Mouse (Mus musculus) CH12.LX (cell line): ENCODE data around the gene Brpf1. TPM values are rescaled to one million over a fixed set of nuclear protein-coding genes. Genes with fewer than 3 reads are reported as not detected.
"Not testable (repeated sequence)": the region's sequence is repeated elsewhere in the genome, so short reads cannot be mapped to it uniquely, and the experiment has no call there.

Experiments used
- DNase-seq: peaks from one replicate; pipeline ENCODE4 v3.0.0-alpha.2; 2013; ENCODE audit errors: extremely low read depth
- H3K27ac ChIP-seq: 2 replicates; pipeline ENCODE4 v1.5.1; 2012; ENCODE audit warnings: low read depth, mild to moderate bottlenecking, control low read depth, moderate library complexity; ENCODE audit not compliant: insufficient read depth
- H3K27me3 ChIP-seq: replicated peaks from 2 replicates; pipeline ENCODE3; 2012; ENCODE audit warnings: inconsistent platforms
- H3K36me3 ChIP-seq, 2 experiments: replicated peaks in 1 of 2; 2 replicates each; pipeline versions ENCODE3 to v1.6.1; 2012; ENCODE audit warnings: inconsistent platforms in 1 of 2, low read length in 1 of 2, mild to moderate bottlenecking in 1 of 2, mixed read lengths in 1 of 2, moderate library complexity in 1 of 2; ENCODE audit not compliant: control insufficient read depth in 1 of 2, insufficient read depth in 1 of 2
- H3K4me1 ChIP-seq, 2 experiments: 2 replicates each; pipeline ENCODE4 v1.6.1; 2012; ENCODE audit warnings: inconsistent platforms in 1 of 2, moderate library complexity in 1 of 2; ENCODE audit not compliant: insufficient read depth in 2 of 2, control insufficient read depth in 1 of 2
- H3K4me2 ChIP-seq: 2 replicates; pipeline ENCODE4 v1.6.1; 2012; ENCODE audit warnings: low read depth, mild to moderate bottlenecking, control low read depth; ENCODE audit not compliant: poor library complexity, insufficient read depth, severe bottlenecking
- H3K4me3 ChIP-seq, 3 experiments: fragments of 150-350 bp in 1 of 3; sonication (generic) in 1 of 3; replicated peaks in 1 of 3; 2 replicates each; pipeline versions ENCODE3 to v1.5.1; 2011 to 2012; ENCODE audit warnings: low read depth in 2 of 3, low read length in 2 of 3, mild to moderate bottlenecking in 2 of 3, moderate library complexity in 2 of 3, control low read depth in 1 of 3, improper control_type of control experiment in 1 of 3, inconsistent platforms in 1 of 3, mixed read lengths in 1 of 3; ENCODE audit not compliant: poor library complexity in 1 of 3
- H3K79me2 ChIP-seq: replicated peaks from 2 replicates; pipeline ENCODE4 v1.6.1; 2012; ENCODE audit warnings: mild to moderate bottlenecking, moderate library complexity; ENCODE audit not compliant: control insufficient read depth, poor library complexity, insufficient read depth, severe bottlenecking; ENCODE audit errors: extremely low read depth
- H3K9ac ChIP-seq: 2 replicates; pipeline ENCODE4 v1.6.1; 2012; ENCODE audit warnings: low read depth, mild to moderate bottlenecking, control low read depth, moderate library complexity; ENCODE audit not compliant: insufficient read depth
- H3K9me3 ChIP-seq: replicated peaks from 2 replicates; pipeline ENCODE3; 2012; ENCODE audit warnings: low read length, inconsistent platforms, mixed read lengths
- BHLHE40 ChIP-seq: IDR thresholded peaks from 2 replicates; pipeline ENCODE4 v1.6.1; 2011; ENCODE audit warnings: mild to moderate bottlenecking, low read depth, low read length, improper control_type of control experiment
- ETS1 ChIP-seq: conservative IDR thresholded peaks from 2 replicates; pipeline ENCODE4 v1.6.1; 2012; ENCODE audit warnings: low read depth, mild to moderate bottlenecking, inconsistent platforms, low read length, improper control_type of control experiment, moderate library complexity
- JUN ChIP-seq: IDR thresholded peaks from 2 replicates; pipeline ENCODE4 v1.6.1; 2011; ENCODE audit warnings: low read depth, mild to moderate bottlenecking, low read length, improper control_type of control experiment, moderate library complexity; ENCODE audit not compliant: insufficient read depth
- KAT2A ChIP-seq: IDR thresholded peaks from 2 replicates; pipeline ENCODE4 v1.6.1; 2012; ENCODE audit warnings: low read length, improper control_type of control experiment, inconsistent platforms; ENCODE audit not compliant: insufficient replicate concordance
- MAX ChIP-seq: IDR thresholded peaks from 2 replicates; pipeline ENCODE4 v1.6.1; 2011; ENCODE audit warnings: low read length, improper control_type of control experiment
- MXI1 ChIP-seq: IDR thresholded peaks from 2 replicates; pipeline ENCODE4 v1.6.1; 2011; ENCODE audit warnings: mild to moderate bottlenecking, low read depth, low read length, improper control_type of control experiment
- NRF1 ChIP-seq: IDR thresholded peaks from 2 replicates; pipeline ENCODE4 v1.6.1; 2014; ENCODE audit warnings: low read depth, mild to moderate bottlenecking, inconsistent platforms, low read length, improper control_type of control experiment, moderate library complexity
- POLR2A ChIP-seq: IDR thresholded peaks from 2 replicates; pipeline ENCODE4 v1.6.1; 2011; ENCODE audit warnings: low read depth, mild to moderate bottlenecking, improper control_type of control experiment, low read length
- POLR2AphosphoS2 ChIP-seq: IDR thresholded peaks from 2 replicates; pipeline ENCODE4 v1.6.1; 2011; ENCODE audit warnings: low read depth, low read length, improper control_type of control experiment
- TCF12 ChIP-seq: IDR thresholded peaks from 2 replicates; pipeline ENCODE4 v1.6.1; 2014; ENCODE audit warnings: low read depth, mild to moderate bottlenecking, inconsistent platforms, low read length, improper control_type of control experiment
- UBTF ChIP-seq: IDR thresholded peaks from 2 replicates; pipeline ENCODE4 v1.6.1; 2012; ENCODE audit warnings: low read depth, mild to moderate bottlenecking, inconsistent platforms, low read length, improper control_type of control experiment, moderate library complexity
- USF1 ChIP-seq: IDR thresholded peaks from 2 replicates; pipeline ENCODE4 v1.6.1; 2014; ENCODE audit warnings: low read depth, mild to moderate bottlenecking, inconsistent platforms, low read length, improper control_type of control experiment
- ZMIZ1 ChIP-seq: IDR thresholded peaks from 2 replicates; pipeline ENCODE4 v1.6.1; 2012; ENCODE audit warnings: low read depth, mild to moderate bottlenecking, inconsistent platforms, low read length, improper control_type of control experiment
- ZNF384 ChIP-seq: IDR thresholded peaks from 2 replicates; pipeline ENCODE4 v1.6.1; 2012; ENCODE audit warnings: low read depth, low read length, improper control_type of control experiment, inconsistent platforms
- dilution Hi-C: fragments of 300-500 bp; cut with MboI; formaldehyde crosslinking; loops from 2 replicates; pipeline ENCODE4 v1.14.3; 2020; ENCODE audit warnings: low sequenced_read_pairs; ENCODE audit not compliant: extremely low pct_unique_long_range_greater_than_20kb, extremely low pct_ligation_motif_present
- in situ Hi-C: fragments of 300-500 bp; cut with MboI; formaldehyde crosslinking; loops from 3 replicates; pipeline ENCODE4 v1.14.3; 2019; ENCODE audit warnings: low sequenced_read_pairs, low pct_ligation_motif_present, low pct_unique_long_range_greater_than_20kb, mixed read lengths
- polyA plus RNA-seq: library from polyadenylated mRNA; unstranded; fragments of >175 nt; gene quantifications from 2 replicates; pipeline ENCODE4 v1.2.1, GENCODE M21; 2012; ENCODE audit warnings: low read depth; ENCODE audit not compliant: insufficient read length
- total RNA-seq, 2 experiments: library from RNA; depleted of rRNA; stranded (reverse); fragments of 300-350 nt in 1 of 2; fragments of >200 nt in 1 of 2; gene quantifications; 2 replicates each; pipeline ENCODE4 v1.2.3; 2012 to 2014

The Brpf1 gene
- total and polyA plus RNA-seq, 3 experiments: 13.7 to 28.1 (median 24.5) TPM

DNA sequence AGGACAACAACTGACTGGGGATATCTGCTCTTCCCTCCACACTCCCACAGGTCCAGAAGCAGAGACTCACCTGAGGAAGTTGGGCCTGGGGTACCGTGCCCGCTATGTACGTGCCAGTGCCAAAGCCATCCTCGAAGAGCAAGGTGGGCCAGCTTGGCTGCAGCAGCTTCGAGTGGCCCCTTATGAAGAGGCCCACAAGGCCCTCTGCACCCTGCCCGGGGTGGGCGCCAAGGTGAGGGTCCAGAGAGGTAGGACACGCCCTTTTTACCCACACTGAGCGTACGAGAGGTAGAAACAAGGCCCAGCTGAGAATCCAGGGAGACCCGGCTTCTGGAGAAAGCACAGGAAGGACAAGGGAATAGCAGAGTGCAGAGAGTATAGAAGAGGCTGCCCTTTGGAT is 24.8 kb downstream of the Brpf1 start:
- H3K79me2 ChIP-seq: no peaks in the 10 kb centered on the region
- peaks cover 9 to 33% of the 10 kb centered on the region in 2 experiments; a peak in 3 of 4 replicates for H3K4me1 ChIP-seq
- H3K27ac ChIP-seq: no peak overlapping the region
- no peak overlapping the region for H3K4me2 ChIP-seq
- H3K4me3 ChIP-seq: no peak overlapping the region
- peaks cover 57 to 68% of the 10 kb centered on the region in 2 experiments for H3K36me3 ChIP-seq
- dilution Hi-C loops: no loop called here
- H3K9me3 ChIP-seq: no peaks in the 10 kb centered on the region
- in situ Hi-C loops: no loop called here
- no peak for TF ChIP-seq JUN
- H3K9ac ChIP-seq: no peak overlapping the region
- no peaks in the 10 kb centered on the region for H3K27me3 ChIP-seq
- DNase-seq: no peak

- H3K4me3 ChIP-seq, H3K27me3 ChIP-seq, DNase-seq, dilution Hi-C loops, in situ Hi-C loops, H3K27ac ChIP-seq, H3K9ac ChIP-seq, H3K79me2 ChIP-seq, H3K9me3 ChIP-seq, H3K4me2 ChIP-seq: not testable (repeated sequence)
- peaks cover 9 to 33% of the 10 kb centered on the region in 2 experiments; a peak in 3 of 4 replicates for H3K4me1 ChIP-seq
- H3K36me3 ChIP-seq: peaks cover 57 to 72% of the 10 kb centered on the region in 2 experiments
Measured at GRCm38 (mm10) chr6:113332734-113333133, 25.8 kb downstream of the Brpf1 start.

DNA sequence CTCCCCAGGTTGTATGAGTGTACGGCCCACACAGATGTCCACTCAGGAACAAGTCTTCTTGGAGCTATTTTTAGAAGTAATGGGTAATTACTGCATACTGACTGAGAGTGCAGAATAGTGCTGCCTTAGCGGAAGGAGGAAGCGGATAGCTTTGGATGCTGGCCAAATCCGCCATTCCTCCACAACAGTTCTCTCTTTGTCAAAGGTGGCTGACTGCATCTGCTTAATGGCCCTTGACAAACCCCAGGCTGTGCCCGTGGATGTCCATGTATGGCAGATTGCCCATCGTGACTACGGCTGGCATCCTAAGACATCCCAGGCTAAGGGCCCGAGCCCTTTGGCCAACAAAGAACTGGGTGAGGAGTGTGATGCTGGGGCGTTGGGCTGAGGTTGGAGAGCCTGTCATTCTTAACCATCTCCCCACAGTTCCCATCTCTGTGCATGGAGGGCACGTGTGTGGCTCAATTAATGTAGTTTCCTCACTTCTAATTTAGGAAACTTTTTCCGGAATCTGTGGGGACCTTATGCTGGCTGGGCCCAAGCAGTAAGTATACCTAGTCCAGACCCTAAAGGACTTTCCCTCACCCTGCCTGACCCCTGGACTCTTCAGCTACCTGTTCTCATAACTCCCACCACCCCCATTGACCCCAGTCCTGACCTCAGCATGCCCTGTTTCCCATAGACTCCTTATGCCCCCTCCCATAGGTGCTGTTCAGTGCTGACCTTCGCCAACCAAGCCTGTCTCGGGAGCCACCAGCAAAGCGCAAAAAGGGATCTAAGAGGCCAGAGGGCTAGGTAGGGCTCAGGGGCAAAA is 26.4 kb downstream of the Brpf1 start:
- peaks cover 56 to 70% of the 10 kb centered on the region in 2 experiments for H3K36me3 ChIP-seq

DNA sequence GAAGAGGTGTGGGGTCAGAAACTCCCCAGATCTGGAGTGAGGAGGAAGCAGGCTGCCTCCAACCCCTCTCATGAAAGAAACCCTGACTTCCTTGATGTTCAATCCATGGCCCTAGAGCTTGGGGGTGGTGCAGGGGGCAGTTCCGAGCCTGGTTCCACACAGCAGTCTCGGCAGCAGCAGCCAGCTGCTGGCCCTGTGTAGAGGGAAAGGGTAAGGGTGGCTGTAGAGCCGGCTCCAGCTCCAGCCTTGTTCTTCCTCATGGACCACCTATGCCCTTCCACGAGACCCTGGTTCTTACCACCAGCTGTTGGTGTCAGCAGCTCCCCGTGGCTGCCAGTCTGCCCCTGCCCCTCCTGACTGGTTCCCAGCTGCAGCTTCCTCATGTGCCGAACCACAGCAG is 27.3 kb downstream of the Brpf1 start:
- Histone ChIP-seq H3K79me2 (no peaks in the 10 kb centered on the region), H3K36me3 (peaks cover 47 to 62% of the 10 kb centered on the region in 2 experiments), H3K9ac (no peak overlapping the region), H3K9me3 (no peaks in the 10 kb centered on the region), H3K27me3 (no peaks in the 10 kb centered on the region), H3K4me2 (no peak overlapping the region), H3K27ac (no peak overlapping the region), H3K4me3 (no peak overlapping the region), H3K4me1 (peaks cover 5 to 21% of the 10 kb centered on the region in 2 experiments; a peak in 3 of 4 replicates)
- no peak for DNase-seq
- dilution Hi-C loops (no loop called here), in situ Hi-C loops (no loop called here)
- TF ChIP-seq ETS1: no peak
- TF ChIP-seq KAT2A: no peak
- TF ChIP-seq MAX: no peak
- TF ChIP-seq BHLHE40: no peak
- no peak for TF ChIP-seq MXI1
- TF ChIP-seq POLR2A: no peak
- TF ChIP-seq ZNF384: no peak
- no peak for TF ChIP-seq UBTF
- no peak for TF ChIP-seq TCF12
- TF ChIP-seq POLR2AphosphoS2: no peak
- no peak for TF ChIP-seq NRF1
- TF ChIP-seq ZMIZ1: no peak

More for the DNA sequence above, 26.4 kb downstream of the Brpf1 start:
- no peak overlapping the region for H3K4me2 ChIP-seq
- H3K4me3 ChIP-seq: no peak overlapping the region
- DNase-seq: no peak
- TF ChIP-seq BHLHE40 (no peak), USF1 (no peak), ZMIZ1 (no peak)
- H3K27me3 ChIP-seq: no peaks in the 10 kb centered on the region
- no peaks in the 10 kb centered on the region for H3K9me3 ChIP-seq
- in situ Hi-C loops: no loop called here
- dilution Hi-C loops: no loop called here
- H3K79me2 ChIP-seq: no peaks in the 10 kb centered on the region
- no peak overlapping the region for H3K27ac ChIP-seq
- H3K9ac ChIP-seq: no peak overlapping the region
- peaks cover 7 to 30% of the 10 kb centered on the region in 2 experiments; a peak in 3 of 4 replicates for H3K4me1 ChIP-seq
